Mouse (Mus musculus) gastrocnemius, adult 2 months (tissue): ENCODE data around the gene Rd3l. TPM values are rescaled to one million over a fixed set of nuclear protein-coding genes. Genes with fewer than 3 reads are reported as not detected.

Experiments
- DNase-seq: peaks from one replicate; pipeline ENCODE4 v3.0.0; 2022
- H3K27ac ChIP-seq: fragments of 200-600 bp; 2 replicates; pipeline ENCODE4 v1.8.1; 2022; ENCODE audit warnings: mild to moderate bottlenecking
- H3K4me3 ChIP-seq: fragments of 200-600 bp; 2 replicates; pipeline ENCODE4 v1.8.1; 2022; ENCODE audit warnings: mild to moderate bottlenecking, moderate library complexity
- CTCF ChIP-seq: fragments of 200-600 bp; IDR thresholded peaks from 2 replicates; pipeline ENCODE4 v1.8.1; 2022; ENCODE audit warnings: antibody characterized with exemption, mild to moderate bottlenecking, moderate library complexity
- intact Hi-C: fragments of 180-260 bp; cut with DNase I; formaldehyde crosslinking; loops from one replicate; pipeline ENCODE4 v1.15.1; 2025
- long read RNA-seq, 2 experiments: library from polyadenylated mRNA; stranded (forward); transcript quantifications; one replicate each; pipeline ENCODE4 v2.0.0; 2021
- total RNA-seq, 2 experiments: library from RNA; stranded (reverse); gene quantifications; 2 replicates each; pipeline ENCODE4 v1.2.3; 2021

Gene Rd3l
- total RNA-seq: not detected
- long read RNA-seq, experiment 1: 0 reads
- long read RNA-seq, experiment 2: 0 reads

GRCm38 (mm10) chr12:111980887-111981367, at the start of gene Rd3l:
TSS of gene Rd3l (minus strand) at chr12:111981317.
- intact Hi-C loops: no loop called here
- no peak within 1 kb of the TSS for H3K27ac ChIP-seq
- no peak for DNase-seq
- H3K4me3 ChIP-seq: no peak within 1 kb of the TSS
- TF ChIP-seq CTCF: no peak

GRCm38 (mm10) chr12:112027408-112027807, 46.3 kb upstream of the Rd3l start:
- intact Hi-C loops: no loop called here
- no peak for DNase-seq
- Histone ChIP-seq H3K27ac (no peak overlapping the region), H3K4me3 (no peak overlapping the region)
- no peak for TF ChIP-seq CTCF

- TF ChIP-seq CTCF: no peak
Observed at GRCm38 (mm10) chr12:112025907-112026645, 45.0 kb upstream of the Rd3l start.

GRCm38 (mm10) chr12:112025457-112025856, 44.3 kb upstream of the Rd3l start:
- no peak for TF ChIP-seq CTCF
- intact Hi-C loops: no loop called here
- H3K4me3 ChIP-seq: no peak overlapping the region
- no peak for DNase-seq
- no peak overlapping the region for H3K27ac ChIP-seq

More at GRCm38 (mm10) chr12:112025907-112026645, 45.0 kb upstream of the Rd3l start:
- Histone ChIP-seq H3K4me3 (no peak overlapping the region), H3K27ac (no peak overlapping the region)
- intact Hi-C loops: no loop called here
- DNase-seq: no peak

- Histone ChIP-seq H3K4me3 (no peak overlapping the region), H3K27ac (no peak overlapping the region)
- no peak for TF ChIP-seq CTCF
- intact Hi-C loops: no loop called here
- no peak for DNase-seq
Observed at GRCm38 (mm10) chr12:112024581-112025310, 43.6 kb upstream of the Rd3l start.

- Histone ChIP-seq H3K4me3 (no peak overlapping the region), H3K27ac (no peak overlapping the region)
- no peak for TF ChIP-seq CTCF
- intact Hi-C loops: no loop called here
- DNase-seq: no peak
Observed at GRCm38 (mm10) chr12:112023306-112023705, 42.2 kb upstream of the Rd3l start.

- no peak for DNase-seq
- Histone ChIP-seq H3K4me3 (no peak overlapping the region), H3K27ac (no peak overlapping the region)
- TF ChIP-seq CTCF: no peak
- intact Hi-C loops: no loop called here
Observed at GRCm38 (mm10) chr12:112016346-112016745, 35.2 kb upstream of the Rd3l start.

- no peak for DNase-seq
- no peak overlapping the region for H3K27ac ChIP-seq
- intact Hi-C loops: no loop called here
- H3K4me3 ChIP-seq: no peak overlapping the region
- no peak for TF ChIP-seq CTCF
Observed at GRCm38 (mm10) chr12:112013271-112013801, 32.2 kb upstream of the Rd3l start.

GRCm38 (mm10) chr12:112012511-112013270, 31.6 kb upstream of the Rd3l start:
- no peak overlapping the region for H3K27ac ChIP-seq
- DNase-seq: no peak
- no peak overlapping the region for H3K4me3 ChIP-seq
- intact Hi-C loops: no loop called here
- TF ChIP-seq CTCF: no peak

GRCm38 (mm10) chr12:112001223-112001622, 20.1 kb upstream of the Rd3l start:
- peak; percentile 70 for DNase-seq
- no peak overlapping the region for H3K4me3 ChIP-seq
- intact Hi-C loops: loop anchor here (1.0 to 5.0 kb wide), 2 partner anchors 123 to 334 kb away; no protein-coding TSS in a partner anchor

GRCm38 (mm10) chr12:111999735-112000134, 18.6 kb upstream of the Rd3l start:
- Histone ChIP-seq H3K27ac (no peak overlapping the region), H3K4me3 (no peak overlapping the region)
- DNase-seq: no peak
- intact Hi-C loops: loop anchor here (5.0 kb wide), 1 partner anchor 332 kb away; no protein-coding TSS in a partner anchor
- no peak for TF ChIP-seq CTCF

More at GRCm38 (mm10) chr12:112001223-112001622, 20.1 kb upstream of the Rd3l start:
- TF ChIP-seq CTCF: peak; percentile 80
- no peak overlapping the region for H3K27ac ChIP-seq

GRCm38 (mm10) chr12:111995161-111995560, 14.0 kb upstream of the Rd3l start:
- no peak overlapping the region for H3K4me3 ChIP-seq
- intact Hi-C loops: no loop called here
- no peak overlapping the region for H3K27ac ChIP-seq
- no peak for TF ChIP-seq CTCF
- no peak for DNase-seq
